Mouse (Mus musculus) spleen, adult 18-20 months (tissue): ENCODE results near the gene Ogdh.
"Not testable (repeated sequence)": the region's sequence is repeated elsewhere in the genome, so short reads cannot be mapped to it uniquely, and the experiment has no call there.

ENCODE experiments used
- DNase-seq, 2 experiments: peaks; one replicate each; pipeline ENCODE4 v3.0.0; 2022; ENCODE audit warnings: mixed read lengths in 2 of 2

The Ogdh gene

DNA sequence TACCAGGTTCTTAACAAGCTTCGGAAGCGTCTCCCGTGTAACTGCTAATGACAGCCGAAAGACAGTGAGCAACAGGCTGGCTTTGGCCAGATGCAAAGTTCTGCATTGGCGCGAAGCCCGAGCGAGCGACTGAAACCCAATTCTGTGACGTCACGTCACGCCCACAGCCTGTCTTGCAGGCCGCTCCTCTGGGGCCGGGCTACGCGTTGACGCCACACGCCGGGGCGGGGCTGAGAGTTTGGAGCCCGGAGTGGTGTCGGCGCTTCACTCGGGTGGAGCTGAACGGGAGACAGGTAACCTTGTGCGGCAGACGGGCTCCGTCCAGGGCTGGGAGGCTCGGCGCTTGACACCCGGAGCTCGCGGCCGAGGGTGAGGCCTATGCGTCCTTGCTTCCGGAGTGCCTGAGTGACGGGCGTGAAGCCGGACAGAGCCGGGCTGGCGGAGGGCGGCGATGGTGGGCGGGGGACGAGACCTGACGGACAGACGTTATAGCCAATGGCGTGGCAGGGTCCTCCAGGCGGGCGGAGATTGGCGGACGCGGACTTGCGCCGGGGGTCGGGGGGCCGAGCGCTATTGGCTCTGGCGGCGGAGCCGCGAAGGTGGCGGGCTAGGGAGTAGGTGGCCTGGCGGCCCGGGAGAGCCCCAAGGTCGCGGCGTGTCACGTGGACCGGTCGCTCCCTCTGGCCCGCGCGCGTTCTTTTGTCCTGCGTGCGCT is at the start of gene Ogdh:
Ogdh (plus strand) TSS at position 233 of the 715 bp plus-strand sequence.
- peak; percentile 98 to 99 for DNase-seq

DNA sequence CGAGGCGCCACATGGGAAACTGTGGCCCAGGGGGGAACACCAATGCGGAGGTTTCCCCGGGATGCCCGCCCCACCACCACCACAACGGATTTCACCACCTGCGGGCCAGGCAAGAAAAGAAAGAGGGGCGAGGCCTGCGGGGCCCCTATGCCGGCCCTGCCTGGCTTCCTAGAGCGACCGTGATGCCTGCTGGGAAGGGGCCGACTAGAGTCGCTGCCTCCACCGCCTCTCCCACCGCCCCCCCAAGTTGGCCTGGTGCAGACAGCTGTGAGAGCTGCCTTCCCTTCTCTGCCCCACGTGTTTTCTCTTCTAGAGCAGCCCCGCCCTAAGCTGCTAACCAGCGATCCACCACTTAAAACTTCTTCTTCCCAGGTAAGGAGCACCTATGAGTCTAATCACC is 46.7 kb upstream of the Ogdh start:
- no peak for DNase-seq

DNA sequence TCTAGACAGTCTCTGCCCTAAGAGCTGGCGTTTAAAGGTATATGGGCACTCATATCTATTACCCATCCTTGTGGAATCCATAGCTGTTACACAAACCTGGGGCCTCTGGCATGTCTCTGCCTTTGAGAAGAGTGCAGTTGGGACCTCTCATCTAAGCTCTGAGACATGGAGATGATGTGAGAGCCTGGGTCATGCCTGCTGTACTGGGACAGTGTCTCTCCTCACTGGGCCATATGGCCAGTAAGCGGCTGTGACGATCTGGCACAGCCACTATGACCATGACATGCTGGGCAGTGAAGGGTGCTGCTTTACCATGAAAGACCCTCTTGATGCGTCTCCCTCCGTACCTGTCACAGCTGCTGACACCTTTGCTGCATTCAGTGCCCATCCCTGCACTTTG is 39.2 kb upstream of the Ogdh start:
- DNase-seq: no peak

GRCm38 (mm10) chr11:6252824-6253223 is 38.6 kb upstream of the Ogdh start:
- no peak for DNase-seq

DNA sequence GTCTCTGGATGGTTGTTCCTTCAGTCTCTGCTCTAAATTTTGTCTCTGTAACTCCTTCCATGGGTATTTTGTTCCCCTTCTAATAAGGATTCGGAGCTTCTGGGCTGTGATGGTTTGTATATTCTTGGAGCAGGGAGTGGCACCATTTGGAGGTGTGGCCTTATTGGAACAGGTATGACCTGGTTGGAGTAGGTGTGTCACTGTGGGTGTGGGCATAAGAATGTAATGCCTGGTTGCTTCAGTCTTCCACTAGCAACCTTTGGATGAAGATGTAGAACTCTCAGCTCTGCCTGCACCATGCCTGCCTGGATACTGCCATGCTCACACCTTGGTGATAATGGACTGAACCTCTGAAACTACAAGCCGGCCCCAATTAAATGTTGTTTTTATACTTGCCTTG is 36.8 kb upstream of the Ogdh start:
- DNase-seq: not testable (repeated sequence)

DNA sequence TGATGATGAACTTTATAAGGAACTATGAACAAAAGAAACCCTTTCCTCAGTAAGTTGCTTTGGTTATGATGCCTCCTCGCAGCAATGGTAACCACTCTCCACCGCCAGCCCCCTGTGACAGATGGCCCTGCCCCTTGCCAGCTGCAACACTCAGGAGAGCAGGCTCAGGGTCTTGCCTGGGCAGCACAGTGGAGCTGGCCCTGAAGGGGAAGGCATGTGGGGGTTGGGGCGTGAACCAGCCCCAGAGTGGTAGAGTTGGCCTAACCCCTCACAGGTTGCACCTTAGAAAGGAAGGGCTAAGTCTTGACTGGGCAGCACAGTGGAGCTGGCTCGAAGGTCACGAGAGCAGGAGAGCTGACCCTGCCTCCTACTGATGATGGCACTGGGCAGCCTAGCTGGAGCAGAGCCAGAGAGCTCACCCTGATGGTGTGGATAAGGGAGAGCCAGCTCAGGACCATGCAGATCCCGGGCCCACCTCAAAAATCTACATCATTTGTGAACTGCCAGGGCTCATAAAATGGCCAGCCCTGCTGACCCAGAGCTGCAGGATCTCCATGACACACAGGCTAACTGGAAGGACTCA is 34.9 kb upstream of the Ogdh start:
- DNase-seq: no peak

- no peak for DNase-seq
Measured at GRCm38 (mm10) chr11:6259413-6259812, 32.0 kb upstream of the Ogdh start.

DNA sequence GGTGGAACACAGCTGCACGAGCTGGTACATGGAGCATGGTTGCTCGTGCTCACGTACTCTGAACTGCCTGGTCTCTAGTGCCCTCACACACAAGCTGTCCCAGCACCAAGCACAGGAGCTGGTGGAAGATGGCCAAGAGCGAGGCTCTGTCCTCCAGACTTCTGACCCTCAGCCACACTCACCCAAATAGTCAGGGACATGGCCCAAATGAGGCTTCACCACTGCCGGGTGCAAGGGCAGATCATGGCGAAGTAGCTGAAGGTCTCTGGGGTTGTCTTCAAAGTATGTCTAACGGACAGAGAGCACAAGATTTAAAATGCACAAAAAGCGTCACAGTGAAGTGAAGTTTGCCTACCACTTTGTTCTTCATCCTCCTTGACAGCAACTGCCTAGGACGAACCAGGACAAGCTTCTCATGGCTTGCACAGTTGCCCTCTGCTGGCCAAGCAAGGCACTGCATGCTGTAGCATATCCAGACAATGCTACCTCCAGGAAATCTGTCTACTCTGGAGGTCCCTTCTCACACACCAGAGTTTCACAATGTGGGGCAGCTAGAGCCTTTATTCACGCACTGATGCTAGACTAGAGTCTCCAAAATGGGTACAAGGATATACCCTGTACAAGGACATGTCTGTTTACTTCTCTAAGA is 29.9 kb upstream of the Ogdh start:
- peak; percentile 34 to 72 for DNase-seq

DNA sequence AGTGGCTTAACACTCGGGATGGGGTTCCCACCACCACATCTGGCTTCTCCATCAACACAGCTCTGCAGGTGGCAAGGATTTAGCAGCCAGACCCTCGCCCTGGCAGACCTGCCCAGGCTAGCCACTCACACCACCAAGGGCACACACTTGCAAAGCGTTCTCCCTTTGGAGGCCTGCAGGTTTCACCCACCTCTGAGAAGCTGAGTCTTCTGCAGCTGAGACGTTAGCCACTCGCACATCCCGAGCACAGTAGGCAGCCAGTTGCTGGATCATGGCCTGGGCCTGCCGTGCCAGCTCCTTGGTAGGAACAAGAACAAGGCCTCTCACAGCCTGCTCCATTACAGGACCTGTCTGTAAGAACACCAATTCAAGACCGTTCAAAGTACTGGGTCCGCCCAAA is 24.8 kb upstream of the Ogdh start:
- DNase-seq: no peak

GRCm38 (mm10) chr11:6267320-6268254 is 23.8 kb upstream of the Ogdh start, which contains the start of gene Ddx56:
TSS of gene Ddx56 (minus strand) at chr11:6267772.
- DNase-seq: peak; percentile 79 to 81

GRCm38 (mm10) chr11:6273607-6274006 is 17.8 kb upstream of the Ogdh start:
- DNase-seq: no peak

GRCm38 (mm10) chr11:6274387-6275093 is 16.9 kb upstream of the Ogdh start, which contains the start of gene Tmed4:
TSS of gene Tmed4 (minus strand) at chr11:6274870.
- peak; percentile 97 to 98 for DNase-seq

DNA sequence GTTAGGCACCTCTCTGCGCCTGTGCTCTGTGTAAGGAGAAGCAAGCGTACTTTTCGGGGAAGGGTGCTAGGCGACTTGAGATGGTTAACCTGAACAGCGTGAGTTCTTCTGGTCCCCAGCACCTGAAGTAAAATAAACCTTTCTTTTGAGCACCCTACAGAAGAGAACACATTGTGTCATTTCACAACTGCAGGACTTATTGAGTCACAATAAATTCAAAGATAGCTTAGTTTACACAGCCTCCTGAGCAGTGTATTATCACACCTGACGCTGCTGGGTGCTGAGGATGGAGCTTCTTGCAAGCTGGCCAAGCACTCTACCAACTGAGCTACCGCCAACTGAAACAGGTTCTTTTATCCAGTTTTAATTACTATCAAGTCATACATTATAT is 16.3 kb upstream of the Ogdh start:
- no peak for DNase-seq

- DNase-seq: no peak
Measured at GRCm38 (mm10) chr11:6276466-6276865, 15.0 kb upstream of the Ogdh start.

- no peak for DNase-seq
Measured at GRCm38 (mm10) chr11:6282940-6283339, 8.5 kb upstream of the Ogdh start.

DNA sequence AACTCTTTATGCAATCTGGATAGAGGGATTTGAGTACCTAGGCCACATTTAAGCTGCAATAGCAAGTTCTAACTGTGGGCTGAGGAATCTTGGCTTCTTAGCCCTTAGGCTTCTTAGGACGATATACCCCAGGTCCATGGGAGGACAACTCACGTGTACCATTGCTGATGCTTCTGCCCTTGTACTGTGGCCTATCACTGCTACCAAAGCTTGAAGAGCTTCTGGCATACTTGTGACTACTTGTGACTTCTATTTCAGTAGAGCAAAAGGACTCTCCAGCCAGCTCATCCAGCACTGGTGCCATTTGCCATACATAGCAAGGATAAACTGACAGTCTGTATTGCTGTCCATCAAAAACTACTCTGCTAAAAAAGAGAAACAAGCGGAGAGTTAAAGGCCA is 1.3 kb upstream of the Ogdh start:
- no peak for DNase-seq

DNA sequence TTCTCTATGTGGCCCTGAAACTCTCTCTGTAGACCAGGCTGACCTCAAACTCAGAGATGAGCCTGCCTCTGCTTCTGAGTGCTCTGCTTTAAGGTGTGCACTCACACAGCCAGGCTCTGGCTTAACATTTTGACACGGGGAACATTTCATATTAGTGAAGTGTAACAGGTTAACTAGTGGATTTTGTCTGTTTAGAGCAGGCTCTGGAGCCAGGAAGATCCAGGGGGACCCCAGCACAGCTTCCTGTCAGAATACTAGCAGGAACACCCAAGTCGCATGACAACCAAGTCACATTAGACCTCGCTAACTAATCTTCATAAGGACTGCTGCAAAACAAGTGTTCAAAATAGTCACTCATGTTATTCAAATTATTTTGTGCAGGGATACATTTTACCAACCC is 550 bp upstream of the Ogdh start:
- DNase-seq: no peak

DNA sequence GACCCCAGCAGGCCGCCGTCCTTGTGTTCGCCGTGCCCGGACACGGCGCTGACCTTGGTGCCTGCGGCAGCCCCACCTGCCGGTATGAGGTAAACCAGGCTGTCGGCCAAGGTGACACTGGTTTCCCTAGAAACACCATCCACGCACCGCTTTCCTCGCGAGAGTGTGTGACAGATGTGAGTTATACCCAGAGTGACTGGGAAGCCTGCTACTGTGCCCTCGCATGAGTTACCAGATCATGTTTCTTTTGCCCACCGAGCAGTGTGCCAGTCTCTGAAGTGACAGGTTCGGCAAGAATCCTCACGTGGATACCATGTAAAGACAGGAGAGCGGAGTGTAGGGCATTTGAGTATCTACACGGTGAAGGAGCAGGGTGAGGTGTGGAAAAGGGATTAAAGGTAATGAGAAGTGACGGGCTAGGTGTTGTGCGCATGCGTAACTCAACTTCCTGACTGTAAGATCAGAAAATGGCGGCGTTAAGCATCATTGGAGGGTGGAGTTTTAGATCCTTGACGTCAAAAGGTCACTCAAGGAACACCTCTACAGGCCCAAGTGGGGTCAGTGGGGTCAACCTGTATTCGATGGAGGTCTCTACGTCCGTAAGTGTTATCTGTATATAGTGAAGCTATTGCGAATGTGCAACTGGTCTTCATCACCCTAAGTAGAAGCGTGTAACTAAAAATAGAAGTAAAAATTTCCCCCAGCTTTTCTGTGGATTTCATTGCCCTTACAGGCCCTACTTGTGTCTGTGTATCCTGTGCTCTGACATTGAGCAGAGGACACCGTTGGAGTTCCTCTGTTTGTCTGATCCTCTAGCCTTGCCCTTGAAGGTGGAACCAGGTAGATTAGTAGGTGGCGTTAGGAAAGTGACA is 919 bp downstream of the Ogdh start:
- DNase-seq: no peak

- no peak for DNase-seq
Measured at GRCm38 (mm10) chr11:6292988-6293349, 1.5 kb downstream of the Ogdh start.

GRCm38 (mm10) chr11:6293601-6294000 is 2.2 kb downstream of the Ogdh start:
- DNase-seq: no peak

GRCm38 (mm10) chr11:6294632-6295031 is 3.2 kb downstream of the Ogdh start:
- DNase-seq: no peak
